Mouse (Mus musculus) kidney, adult 8-10 months (tissue): Measurements from ENCODE around the gene Hnrnpa3.
A peak's percentile ranks its signal among the peaks of the same experiment; 100 is the strongest.
"Not testable (repeated sequence)": the region's sequence is repeated elsewhere in the genome, so short reads cannot be mapped to it uniquely, and the experiment has no call there.

Experiments
- DNase-seq, 2 experiments: peaks; one replicate each; pipeline ENCODE4 v3.0.0; 2022

The Hnrnpa3 gene

GRCm38 (mm10) chr2:75658727-75659628, at the start of gene Hnrnpa3:
Gene Hnrnpa3 (plus strand): TSS chr2:75659261.
- DNase-seq = peak; percentile 98 to 99

GRCm38 (mm10) chr2:75609971-75610370, 49.1 kb upstream of the Hnrnpa3 start:
- no peak for DNase-seq

GRCm38 (mm10) chr2:75610602-75611001, 48.5 kb upstream of the Hnrnpa3 start:
- DNase-seq = not testable (repeated sequence)

DNA sequence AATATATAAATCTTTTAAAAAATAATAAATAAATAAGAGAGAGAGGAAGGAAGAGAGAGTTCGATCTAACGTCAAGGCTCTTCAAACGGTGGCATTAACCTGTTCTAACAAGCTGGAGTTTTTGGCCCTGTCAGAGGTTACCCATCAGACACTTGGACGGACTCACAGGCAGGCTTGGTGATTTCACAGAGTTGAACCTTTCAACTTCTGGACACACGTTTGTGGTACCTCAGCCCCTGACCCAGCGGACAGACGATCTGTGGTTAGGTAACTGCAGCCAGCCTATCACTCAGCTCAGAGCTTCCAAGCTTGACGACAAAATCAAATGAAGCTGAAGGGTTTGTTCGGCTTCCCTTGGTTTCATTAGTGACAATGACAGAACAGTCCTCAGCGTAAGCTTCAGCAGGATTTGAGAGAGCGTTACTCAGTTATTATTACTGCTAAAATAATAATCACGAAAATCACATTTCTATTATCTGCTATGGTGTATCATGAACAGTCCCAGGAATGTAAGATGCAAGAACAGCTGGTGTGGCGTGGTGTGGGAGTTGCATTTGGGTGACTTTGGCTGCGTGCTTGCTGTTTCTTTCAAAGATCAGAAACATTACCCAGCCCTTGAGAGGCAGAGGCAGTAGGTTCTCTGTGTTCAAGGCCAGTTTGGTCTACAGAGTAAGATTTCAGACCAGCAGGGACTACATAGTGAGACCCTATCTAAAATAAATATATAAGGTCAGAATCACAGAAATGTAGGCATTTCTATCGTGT, 47.8 kb upstream of the Hnrnpa3 start:
- DNase-seq = no peak

GRCm38 (mm10) chr2:75612006-75612405, 47.1 kb upstream of the Hnrnpa3 start:
- no peak for DNase-seq

DNA sequence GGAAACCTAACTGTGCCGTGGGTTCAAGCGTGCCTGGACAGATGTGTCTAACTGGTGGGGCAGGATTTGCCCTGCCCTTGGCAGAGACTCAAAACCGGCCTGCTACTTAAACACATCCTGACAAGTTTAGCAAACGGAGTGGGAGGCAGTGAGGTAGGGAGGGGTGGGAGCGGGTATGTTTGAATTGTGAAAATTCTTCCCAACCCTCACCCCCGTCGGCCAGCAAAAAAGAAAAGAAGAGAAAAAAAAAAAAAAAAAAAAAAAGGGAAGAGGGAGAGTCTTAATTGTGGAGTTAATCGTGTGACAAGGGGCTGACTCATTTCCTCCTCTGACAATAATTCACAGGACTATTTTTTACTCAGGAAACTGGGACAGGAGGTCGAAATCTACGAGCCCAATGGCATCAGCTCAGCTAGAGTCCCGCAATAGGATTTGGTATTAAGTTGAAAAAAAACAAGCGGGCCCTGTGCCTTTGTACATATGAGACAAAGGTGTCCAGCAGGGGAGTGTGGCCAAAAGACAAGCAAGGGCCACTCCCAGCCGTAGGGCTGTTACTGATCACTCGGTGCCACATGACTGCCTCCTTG, 46.0 kb upstream of the Hnrnpa3 start:
- DNase-seq = peak; percentile 75 to 82

GRCm38 (mm10) chr2:75614577-75614976, 44.5 kb upstream of the Hnrnpa3 start:
- DNase-seq = no peak

DNA sequence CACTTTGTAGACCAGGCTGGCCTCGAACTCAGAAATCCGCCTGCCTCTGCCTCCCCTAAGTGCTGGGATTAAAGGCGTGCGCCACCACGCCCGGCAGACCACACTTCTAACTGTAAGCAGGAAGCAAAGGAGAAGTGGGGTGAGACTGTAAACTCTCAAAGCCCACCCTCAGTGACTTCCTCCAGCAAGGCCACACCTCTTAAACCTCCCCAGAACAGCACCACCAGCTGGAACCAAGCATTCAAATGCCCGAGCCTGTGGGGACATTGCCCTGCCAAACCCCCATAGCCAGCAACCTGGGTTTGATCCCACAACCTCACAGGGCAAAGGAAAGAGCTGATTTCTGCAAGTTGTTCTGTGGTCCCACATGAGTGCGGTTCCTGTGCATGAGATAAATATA, 42.1 kb upstream of the Hnrnpa3 start:
- DNase-seq = no peak

DNA sequence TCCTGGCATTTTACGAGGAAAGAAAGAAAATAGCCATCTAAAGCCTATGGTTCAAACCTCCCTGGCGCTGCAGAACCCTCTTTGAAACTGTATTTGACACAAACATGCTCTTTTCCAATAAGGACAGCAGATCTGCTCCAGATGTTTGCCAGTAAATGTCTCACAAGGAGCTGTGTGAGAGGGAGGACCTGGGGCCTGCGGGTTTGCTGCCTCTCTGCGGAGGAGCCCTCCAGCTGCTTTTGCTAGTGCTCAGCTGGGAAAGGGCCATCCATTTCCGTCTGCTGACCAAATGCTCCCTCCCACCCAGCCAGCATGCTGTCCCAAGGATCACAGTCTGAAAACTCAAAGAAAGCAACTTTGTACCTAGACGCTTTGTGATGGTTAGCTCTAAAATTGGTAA, 40.3 kb upstream of the Hnrnpa3 start:
- DNase-seq = no peak

- DNase-seq = no peak
Observed at GRCm38 (mm10) chr2:75621873-75622654, 37.0 kb upstream of the Hnrnpa3 start.

GRCm38 (mm10) chr2:75625086-75625485, 34.0 kb upstream of the Hnrnpa3 start:
- no peak for DNase-seq

DNA sequence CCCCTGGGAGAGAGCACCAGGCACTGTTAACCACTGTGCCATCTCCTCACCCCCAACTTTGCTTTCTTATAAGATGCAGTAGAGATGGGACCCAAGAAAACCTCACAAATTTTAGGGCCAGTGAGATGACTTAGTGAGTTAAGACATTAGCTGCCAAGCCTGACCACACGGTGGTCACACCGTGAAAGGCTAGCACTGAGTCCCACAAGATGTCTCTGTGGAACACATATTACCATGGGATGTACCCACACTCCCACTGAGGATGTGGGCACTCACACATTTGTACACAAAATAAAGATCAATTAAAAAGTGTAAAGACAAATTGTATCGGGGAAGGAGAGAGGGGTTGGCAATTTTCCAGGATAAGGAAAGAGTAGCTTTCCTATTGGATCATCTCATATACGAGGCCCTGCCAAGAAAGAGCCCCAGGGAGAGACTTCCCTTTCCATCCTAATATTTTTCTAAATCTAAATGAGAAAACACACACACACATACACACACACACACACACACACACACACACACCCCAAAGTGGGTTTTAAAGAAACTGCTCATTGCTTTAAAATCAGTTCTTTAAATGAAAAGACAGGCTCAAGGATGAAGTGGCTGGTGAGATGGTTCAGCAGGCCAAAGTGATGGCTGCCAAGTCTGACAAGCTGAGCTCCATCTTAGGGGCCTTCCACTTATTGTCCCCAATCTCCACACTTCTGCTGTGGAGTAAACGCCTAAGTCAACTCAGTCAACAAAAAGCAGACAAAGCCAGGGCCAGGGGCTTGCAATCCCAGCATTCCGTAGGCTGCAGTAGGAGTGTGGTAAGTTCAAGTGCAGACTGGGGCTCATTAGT, 32.2 kb upstream of the Hnrnpa3 start:
- no peak for DNase-seq

DNA sequence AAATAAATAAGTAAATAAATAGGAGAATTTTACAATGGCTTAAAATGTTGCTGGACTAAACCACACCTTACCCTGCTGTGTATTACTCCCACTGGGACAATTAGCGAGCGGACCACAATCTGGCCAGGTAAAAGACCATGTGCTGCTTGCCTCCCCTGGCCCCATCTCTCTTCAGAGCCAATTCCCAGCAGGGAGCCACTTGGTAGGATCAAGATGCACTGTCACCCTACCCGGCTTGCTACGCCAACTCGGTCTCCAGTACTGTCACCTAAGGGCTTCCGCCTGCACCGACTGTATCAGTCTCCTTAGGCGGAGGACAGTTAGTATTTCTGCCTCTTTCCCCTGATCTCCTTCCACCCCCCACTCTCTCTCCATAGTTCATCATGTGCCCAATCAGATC, 30.6 kb upstream of the Hnrnpa3 start:
- no peak for DNase-seq

GRCm38 (mm10) chr2:75631421-75631820, 27.6 kb upstream of the Hnrnpa3 start:
- no peak for DNase-seq

DNA sequence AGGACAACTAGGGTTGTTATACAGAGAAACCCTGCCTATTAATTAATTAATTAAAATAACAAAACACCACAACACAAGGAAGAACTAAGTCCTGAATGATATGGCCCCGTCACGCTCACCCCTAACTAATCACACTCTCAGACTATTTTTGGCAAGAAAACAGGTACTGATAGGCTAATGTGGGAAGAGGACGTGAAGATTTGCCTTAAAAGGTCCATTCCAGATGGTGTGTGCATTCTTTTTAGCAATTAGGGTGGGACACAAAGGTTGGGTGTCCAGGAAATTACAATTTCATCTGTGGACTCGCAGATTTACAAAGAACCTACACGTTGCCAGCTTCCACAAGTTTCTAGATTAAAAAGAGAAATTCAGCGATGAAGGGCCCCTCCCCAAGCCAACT, 27.0 kb upstream of the Hnrnpa3 start:
- DNase-seq = no peak

- no peak for DNase-seq
Observed at GRCm38 (mm10) chr2:75632721-75633181, 26.3 kb upstream of the Hnrnpa3 start.

DNA sequence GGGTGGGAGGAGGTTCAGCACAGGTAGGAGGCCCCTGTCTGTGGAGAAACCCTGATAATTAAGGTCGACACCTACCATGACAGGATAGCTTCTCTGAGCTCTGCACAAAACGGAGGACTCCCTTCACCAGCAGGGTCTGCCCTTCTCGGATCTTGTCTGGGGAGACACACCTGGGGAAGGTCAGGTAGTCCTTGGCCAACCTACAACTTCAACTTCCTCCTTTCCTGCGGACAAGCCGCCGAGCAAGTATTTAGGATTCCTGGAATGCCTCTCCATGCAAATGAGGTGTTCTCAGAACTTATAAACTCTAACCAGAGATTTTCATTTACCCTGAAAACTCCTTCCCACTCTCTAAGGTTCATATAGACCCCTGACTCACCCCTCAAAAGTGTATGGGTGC, 25.7 kb upstream of the Hnrnpa3 start:
- peak; percentile 59 to 71 for DNase-seq

- peak; percentile 54 to 71 for DNase-seq
Observed at GRCm38 (mm10) chr2:75633784-75634183, 25.3 kb upstream of the Hnrnpa3 start.

GRCm38 (mm10) chr2:75634431-75634830, 24.6 kb upstream of the Hnrnpa3 start:
- not testable (repeated sequence) for DNase-seq

DNA sequence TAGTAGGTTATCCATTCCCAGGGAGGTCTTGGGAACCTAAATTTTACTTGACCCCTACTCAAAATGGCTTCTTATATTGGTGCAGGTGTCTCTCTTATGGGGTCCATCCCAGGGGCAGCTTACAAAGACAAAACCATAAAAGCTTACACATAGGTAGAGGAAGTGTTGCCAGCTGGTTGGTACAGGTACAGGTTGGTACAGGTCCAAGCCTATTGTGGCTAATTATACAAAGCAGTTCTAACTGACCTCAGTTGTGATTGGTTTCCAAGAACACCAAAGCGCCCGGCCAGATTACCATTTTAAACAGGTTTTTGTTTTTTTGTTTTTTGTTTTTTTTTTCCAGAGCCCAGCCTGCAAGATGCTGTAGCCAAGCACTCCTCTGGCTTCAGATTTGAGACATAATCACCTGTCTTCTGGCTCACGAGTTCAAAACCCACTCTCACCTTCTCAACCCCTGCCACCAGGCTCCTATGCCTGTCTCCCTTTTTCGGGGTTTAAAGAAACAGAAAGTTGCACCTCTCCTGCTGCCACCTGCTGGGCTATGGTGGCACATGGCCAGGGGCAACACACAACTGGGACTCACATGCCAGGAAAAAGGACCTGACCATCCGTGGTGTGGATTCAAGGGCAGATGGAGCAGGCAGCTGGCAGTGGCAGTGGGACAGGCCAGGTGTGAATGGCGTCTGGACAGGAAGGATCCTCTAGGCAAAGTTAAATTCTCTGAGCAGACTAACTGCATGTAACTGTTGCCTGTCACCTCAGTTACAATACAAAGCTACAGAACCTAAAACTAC, 22.6 kb upstream of the Hnrnpa3 start:
- DNase-seq = peak; percentile 82 to 84

DNA sequence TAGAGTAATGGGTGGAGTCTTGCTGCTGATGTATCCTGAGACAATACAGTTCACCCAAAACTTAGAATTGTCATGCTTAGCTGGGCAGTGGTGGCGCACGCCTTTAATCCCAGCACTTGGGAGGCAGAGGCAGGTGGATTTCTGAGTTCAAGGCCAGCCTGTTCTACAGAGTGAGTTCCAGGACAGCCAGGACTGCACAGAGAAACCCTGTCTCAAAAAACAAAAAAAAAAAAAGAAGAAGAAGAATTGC, 22.1 kb upstream of the Hnrnpa3 start:
- DNase-seq = not testable (repeated sequence)
